Mouse (Mus musculus): ENCODE measurements around the gene Kif19a.

Gene Kif19a

DNA sequence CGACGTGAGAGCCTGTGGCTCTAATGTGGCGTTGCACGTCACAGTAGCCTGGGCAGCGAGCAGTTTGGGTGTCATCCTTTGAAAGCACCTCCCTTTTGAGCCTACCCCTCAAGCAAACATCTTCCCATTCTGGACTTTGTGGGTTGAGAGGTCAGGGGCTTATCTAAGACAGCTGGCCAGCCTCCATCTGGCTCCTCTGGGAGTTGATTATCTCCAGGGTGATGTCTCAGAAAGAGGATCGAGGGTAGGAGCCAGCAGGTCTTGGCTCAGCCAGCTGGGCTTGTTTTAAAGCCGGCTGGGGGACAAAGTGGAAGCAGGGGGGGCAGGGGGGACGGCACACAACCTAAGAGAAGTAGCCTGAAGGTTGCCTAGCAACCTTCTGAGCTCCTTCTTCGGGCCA lies 14.9 kb downstream of the Kif19a start:
- DNase-seq (ENCODE audit: low read depth, low spot score) = no peak

- DNase-seq (ENCODE audit: low read depth, low spot score) = no peak
Measured at GRCm38 (mm10) chr11:114785892-114786291, 20.7 kb downstream of the Kif19a start.

- no peak for DNase-seq (ENCODE audit: low read depth, low spot score)
Measured at GRCm38 (mm10) chr11:114786326-114786725, 21.1 kb downstream of the Kif19a start.

- DNase-seq (ENCODE audit: low read depth, low spot score) = no peak
Measured at GRCm38 (mm10) chr11:114787611-114788010, 22.4 kb downstream of the Kif19a start.

DNA sequence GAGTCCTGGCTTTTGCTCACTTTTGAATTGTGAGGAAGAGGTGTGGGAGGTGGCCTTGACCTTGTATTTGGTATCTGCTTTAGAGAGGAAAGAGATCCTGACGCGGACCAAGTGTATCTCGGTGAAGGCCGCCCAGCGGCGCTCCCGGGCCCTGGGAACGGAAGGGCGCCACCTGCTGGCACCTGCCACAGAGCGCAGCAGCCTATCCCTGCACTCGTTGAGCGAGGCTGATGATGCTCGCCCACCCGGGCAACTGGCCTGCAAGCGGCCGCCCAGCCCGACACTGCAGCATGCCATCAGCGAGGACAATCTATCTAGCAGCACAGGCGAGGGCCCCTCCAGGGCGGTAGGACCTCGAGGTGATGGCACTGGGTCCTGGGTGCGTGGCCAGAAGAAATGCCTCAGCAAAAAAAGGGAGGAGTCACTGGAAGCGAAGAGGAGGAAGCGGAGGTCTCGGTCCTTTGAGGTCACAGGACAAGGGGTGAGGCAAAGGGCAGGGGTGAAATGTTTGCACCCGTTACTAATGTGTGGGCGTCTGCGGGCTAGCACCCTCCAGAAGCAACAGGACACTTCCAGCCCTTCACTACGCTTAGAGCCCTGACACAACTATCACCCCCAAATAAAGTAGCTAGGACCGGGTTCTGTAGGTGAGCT lies 24.0 kb downstream of the Kif19a start:
- no peak for DNase-seq (ENCODE audit: low read depth, low spot score)

DNA sequence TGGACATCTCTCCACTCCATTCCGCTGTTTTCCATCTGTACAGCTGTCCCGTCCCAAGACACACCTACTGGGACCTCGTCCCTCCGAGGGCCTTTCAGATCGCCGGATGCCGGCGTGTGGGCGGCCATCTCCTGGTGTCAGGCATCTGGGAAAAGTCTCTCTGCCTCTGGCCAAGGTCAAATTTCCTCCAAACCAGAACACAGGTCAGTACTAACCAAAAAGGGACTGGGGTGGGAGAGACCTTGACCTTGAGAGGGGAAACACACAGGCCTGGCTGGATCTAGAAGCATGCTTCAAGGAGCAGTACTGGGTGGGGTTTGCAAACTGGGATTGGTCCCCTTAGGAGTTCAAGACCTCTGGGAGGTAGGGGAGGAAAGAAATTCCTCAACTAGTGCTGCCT lies 24.5 kb downstream of the Kif19a start:
- no peak for DNase-seq (ENCODE audit: low read depth, low spot score)

DNA sequence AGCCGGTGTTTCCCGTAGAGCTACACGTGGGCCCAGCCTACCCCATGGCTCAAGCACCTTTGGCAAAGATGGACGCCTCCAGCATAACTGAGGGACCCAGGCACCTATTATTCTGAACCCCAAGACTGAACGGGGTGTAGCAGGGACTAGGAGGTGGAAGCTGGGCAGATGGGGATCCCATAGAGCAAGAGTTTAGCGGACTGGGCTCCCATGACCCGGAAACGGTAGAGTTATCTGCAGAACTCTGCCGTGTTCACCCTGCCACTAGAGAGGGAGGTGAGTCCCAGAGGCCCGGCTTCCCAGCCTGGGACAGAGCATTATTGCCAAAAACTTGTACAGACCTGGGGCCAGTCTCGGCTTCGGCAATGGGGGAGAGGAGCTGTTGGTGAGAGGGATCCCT lies 25.0 kb downstream of the Kif19a start:
- no peak for DNase-seq (ENCODE audit: low read depth, low spot score)

DNA sequence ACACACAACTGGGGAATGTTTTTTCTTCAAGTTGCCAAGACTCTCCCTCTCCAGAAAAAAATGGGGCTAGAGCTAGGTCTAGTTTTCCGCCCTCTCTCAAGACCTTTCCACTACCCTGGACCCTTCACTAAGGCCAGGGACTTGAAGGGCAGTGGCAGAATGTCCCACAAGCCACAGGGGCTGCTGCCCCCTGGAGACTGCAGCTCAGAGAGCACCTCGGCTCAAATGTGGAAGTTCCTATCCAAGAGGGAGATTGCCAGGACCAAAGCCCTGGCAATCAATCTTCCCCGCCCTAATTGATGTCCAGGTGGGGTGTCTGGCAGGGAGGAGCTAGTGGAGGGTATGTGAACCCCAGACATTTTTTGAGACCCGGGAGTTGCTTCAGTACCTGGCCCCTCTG lies 25.7 kb downstream of the Kif19a start:
- DNase-seq (ENCODE audit: low read depth, low spot score) = no peak

DNA sequence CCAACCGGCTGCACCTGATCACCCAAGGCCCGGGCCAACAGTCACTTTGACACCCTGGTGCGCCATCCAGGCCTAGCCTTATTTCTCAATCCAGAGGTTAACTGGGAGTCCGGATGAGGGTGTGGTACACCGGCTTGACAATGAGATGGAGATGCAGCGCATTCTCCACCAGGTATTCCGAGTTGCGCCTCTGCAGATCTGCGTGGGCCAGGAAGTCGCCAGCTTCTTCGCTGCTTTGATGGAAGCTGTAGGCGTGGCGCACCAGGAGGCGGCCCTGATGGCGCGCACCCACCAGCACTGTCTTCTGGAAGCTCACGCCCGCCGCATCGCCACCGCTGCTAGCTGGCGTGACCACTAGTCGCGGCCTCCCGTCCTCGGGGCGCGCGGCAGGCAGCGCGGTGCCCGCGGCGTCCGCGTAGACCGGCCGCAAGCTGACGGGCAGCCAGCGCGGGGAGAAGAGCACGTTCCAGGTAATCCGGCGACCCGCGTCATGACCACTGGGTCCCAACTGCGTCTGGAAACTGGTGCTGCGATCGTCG lies 26.2 kb downstream of the Kif19a start:
- no peak for DNase-seq (ENCODE audit: low read depth, low spot score)

DNA sequence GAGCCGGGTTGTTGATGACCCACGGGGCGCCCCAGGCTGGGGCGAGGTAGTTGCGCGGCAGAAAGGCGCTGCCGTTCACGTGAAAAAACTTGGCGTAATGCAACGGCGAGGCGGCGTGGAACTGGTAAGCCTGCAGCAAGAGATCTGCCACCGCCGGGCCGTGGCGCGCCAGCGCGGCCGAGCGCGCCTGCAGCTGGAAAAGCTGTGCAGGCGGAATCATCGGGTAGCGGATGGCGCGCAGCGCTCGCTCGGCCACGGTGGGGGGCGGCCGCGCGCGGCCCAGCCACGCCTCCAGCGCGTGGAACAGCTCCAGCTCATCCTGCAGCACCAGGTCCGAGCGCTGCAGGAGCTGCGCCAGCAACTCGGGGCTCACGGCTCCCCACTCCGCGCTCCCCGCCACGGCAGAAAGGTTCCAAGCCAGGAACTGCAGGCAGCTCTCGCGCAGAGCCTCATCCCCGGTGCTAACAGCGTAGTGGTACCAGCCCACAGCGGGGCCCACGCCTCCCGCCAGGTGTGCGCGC lies 26.8 kb downstream of the Kif19a start:
- no peak for DNase-seq (ENCODE audit: low read depth, low spot score)

DNA sequence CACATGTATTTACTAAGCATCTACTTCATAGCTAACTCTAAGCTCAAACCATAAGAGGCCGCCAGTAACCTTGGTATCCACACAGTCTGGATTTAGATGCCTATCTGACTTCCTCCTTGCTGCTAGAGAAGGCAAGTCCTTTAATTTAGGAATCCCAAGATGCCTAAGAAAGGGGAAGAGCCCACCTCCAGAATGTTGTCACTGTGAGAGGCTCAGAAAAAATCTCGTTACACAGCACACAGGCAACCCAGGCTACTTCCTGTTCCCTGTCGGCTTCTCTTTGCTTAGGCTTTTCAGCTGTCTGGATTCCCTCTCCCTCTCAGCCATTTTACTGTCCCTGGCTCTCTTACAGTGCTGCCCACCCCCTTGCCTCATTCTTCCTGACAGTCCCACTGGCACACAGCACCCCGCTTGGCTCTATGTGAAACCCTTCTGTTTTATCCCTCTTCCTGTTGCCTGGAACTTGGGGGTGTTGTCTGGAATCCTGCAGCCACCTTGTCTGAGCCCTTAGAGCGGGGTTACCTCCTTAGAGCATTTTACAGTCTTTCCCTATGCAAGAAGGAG lies 27.8 kb downstream of the Kif19a start:
- no peak for DNase-seq (ENCODE audit: low read depth, low spot score)

DNA sequence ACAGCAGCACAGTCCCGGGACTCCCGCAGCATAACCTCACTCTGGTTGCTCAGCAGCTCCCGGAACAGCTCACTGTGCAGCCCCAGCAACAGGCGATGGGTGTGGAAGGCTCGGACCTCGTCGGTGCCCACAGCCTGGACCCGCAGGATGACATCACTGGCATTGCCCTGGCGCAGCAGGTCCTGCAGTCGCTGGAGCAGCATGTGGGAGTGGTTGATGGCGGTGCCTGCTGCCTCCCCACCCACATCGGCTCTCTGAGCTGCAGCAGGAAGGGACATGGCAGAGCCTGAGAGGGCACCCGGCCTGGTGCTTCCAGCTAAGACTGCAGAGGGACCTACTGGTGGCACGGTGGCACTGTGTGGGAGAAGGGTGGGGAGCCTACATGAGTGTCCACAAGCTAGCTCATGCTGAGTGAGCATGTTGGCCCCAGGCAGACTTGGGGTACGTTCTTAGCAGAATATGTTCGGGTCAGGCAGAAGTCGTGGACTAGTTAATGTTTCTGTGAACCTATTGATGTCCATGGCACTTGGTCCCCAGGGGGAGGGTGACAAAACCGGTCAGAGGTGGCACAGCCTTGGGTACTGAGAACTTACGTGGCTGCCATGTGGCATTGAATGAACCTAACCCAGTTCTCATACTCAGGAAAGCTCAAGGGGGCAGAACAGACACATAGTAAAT lies 28.8 kb downstream of the Kif19a start:
- DNase-seq (ENCODE audit: low read depth, low spot score) = no peak

DNA sequence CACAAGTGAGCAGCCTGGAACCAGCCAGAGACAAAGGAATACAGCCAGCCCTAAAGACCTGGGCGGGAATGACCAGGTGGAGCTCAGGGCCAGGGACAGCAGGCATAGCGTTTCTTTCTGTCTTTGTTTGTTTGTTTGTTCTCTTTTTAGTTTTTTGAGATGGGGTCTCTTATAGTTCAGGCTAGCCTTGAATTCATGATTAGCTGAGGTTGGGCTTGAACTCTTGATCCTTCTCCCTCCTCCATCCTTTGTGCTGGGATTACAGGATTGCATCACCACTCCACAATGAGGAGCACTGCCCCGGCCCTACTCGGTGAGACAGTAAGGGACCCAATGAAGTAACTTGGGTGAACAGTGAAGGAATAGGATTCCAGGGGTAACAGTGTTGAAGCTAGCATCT lies 29.5 kb downstream of the Kif19a start:
- DNase-seq (ENCODE audit: low read depth, low spot score) = no peak

DNA sequence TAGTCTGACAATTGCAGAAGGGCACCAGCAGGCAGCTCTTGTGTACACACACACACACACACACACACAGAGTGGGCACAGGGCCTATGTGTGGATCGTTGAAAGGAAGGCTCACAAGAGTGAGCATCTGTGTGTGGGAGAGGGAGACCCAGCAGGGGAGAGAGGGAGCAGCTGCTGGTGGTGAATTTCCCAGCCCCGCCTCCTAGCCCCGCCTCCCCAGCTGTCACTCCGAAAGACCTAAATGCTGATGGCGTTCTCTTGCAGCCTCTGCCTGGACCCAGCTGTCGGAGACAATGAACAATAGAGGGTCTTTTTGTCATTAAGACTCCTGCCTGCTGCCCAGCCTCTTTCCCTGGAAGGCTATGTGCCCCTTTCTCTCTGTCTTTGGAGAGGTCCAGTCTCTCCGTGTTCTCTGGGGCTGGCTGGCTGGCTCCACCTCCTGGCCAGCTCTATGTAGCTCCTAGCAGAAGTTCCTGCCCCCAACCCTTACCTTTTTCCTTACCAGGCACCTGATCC lies 30.1 kb downstream of the Kif19a start:
- no peak for DNase-seq (ENCODE audit: low read depth, low spot score)

DNA sequence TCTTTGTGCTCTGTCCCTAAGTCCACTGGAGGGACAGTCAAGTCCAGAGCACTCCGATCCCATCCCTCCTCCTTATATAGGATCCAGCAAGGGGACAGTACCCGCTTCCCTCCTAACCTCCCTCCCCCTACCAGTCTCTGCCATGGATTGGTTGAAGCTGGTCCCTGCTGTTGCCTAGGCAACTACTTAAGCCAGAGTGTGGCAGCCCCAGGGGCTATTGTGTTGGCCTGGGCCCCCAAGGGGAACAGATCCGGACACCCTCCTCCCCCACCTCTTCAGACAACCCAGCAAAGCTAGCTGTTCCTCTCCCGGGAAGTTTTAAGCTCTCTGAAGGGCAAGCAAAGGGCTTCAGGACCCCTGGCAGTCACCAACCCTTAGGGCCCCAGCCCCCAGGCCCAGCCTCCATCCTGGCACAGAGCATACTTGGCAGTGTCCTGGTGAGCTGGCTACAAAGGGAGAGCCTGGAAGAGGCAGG lies 30.7 kb downstream of the Kif19a start, which contains the start of gene Btbd17:
TSS of gene Btbd17 (minus strand) at position 98 of the 475 bp plus-strand sequence.
- no peak for DNase-seq (ENCODE audit: low read depth, low spot score)

DNA sequence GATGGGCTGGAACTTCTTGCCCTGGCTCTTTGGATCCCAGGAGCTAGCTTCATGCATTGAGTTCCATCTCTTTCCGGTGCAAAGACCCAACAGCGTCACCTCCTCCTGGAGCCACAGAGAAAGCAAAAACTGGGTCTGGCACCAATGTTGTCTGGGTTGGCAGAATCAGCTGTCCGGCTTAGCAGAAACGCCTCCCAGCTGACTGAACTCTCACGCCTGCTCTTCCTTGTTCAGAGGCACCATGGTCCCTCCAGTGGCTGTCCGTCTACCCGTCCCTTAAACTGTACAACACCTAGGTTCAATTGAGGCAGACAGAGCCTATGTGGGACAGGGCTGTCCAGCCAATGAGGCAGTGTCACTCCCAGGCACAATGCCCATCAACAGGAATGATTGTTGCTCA lies 32.0 kb downstream of the Kif19a start:
- no peak for DNase-seq (ENCODE audit: low read depth, low spot score)

DNA sequence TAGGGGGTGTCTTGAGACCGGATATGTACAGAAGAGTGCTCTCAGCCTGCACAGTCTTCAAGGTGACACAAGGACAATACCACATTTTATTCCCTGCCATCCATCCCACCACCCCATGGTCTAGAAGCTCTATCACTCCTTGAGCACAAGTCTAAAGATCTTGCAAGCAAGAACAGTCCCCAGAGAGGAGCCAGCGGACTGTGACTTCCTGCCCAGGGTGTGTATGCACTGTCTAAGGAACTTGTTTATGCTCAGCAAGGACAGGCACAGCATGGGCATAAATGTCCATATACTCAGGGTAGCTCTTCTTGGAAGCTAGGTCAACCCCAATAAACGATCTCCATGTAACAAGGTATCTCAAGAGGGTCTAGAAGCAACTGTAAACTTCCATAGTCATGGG lies 32.8 kb downstream of the Kif19a start:
- no peak for DNase-seq (ENCODE audit: low read depth, low spot score)

GRCm38 (mm10) chr11:114798624-114799023 lies 33.4 kb downstream of the Kif19a start, which contains the start of gene Gpr142:
Gene Gpr142, plus strand, starts transcription at chr11:114798924.
- no peak for DNase-seq (ENCODE audit: low read depth, low spot score)

DNA sequence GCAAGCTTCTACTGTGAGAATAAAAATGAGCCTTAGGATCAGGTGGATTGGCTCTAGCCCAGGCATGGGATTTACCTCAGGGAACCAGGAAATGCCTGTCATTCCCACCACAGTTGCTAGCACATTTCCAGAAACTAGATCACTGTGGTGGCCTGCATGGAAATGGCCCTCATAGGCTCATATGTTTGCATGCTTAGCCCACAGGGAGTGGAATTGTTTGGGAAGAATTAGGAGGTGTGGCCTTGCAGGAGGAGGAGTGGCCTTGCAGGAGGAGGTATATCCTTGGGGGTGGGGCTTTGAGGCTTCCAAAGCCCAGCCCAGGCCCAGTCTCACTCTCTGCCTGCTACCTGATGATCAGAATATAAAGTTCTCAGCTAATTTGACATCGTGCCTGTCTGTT lies 36.7 kb downstream of the Kif19a start:
- DNase-seq (ENCODE audit: low read depth, low spot score) = no peak

GRCm38 (mm10) chr11:114802540-114803267 lies 37.5 kb downstream of the Kif19a start:
- DNase-seq (ENCODE audit: low read depth, low spot score) = no peak

GRCm38 (mm10) chr11:114803990-114804389 lies 38.8 kb downstream of the Kif19a start:
- DNase-seq (ENCODE audit: low read depth, low spot score) = no peak

- no peak for DNase-seq (ENCODE audit: low read depth, low spot score)
Measured at GRCm38 (mm10) chr11:114807025-114807424, 41.8 kb downstream of the Kif19a start.
